Mouse (Mus musculus) heart, adult 8-10 months (tissue): ENCODE results near the gene Dph1. TPM values are rescaled to one million over a fixed set of nuclear protein-coding genes. Genes with fewer than 3 reads are reported as not detected.
"Not testable (repeated sequence)": the region's sequence is repeated elsewhere in the genome, so short reads cannot be mapped to it uniquely, and the experiment has no call there.

Source experiments
- DNase-seq: peaks from one replicate; pipeline ENCODE4 v3.0.0; 2022; ENCODE audit warnings: low spot score
- total RNA-seq, 4 experiments: library from RNA; stranded (reverse); gene quantifications; 2 replicates each; pipeline ENCODE4 v1.2.4; 2022

Dph1 gene
- total RNA-seq, 4 experiments from 2014 or later, result 8.1 to 11.2 (median 9.7) TPM

DNA sequence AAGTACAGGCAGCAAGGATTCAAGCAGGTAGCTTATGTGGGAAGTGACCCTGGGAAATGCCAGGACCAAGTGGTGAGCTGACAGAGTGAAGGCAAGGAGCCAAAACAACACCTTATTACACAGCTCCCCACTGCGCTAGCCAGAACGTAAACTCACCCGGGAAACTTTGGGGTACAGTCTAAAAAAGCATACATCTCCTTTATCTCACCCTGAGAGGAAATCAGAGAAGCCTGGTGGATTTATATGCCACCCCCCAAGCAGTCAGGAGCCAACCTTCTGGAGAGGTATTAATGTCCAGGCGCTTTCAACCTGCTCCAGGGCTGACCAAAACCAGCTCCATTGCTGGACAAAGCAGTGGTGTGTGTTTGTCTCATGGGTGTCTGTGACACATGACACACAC, 12.9 kb upstream of the Dph1 start:
- DNase-seq, result no peak

DNA sequence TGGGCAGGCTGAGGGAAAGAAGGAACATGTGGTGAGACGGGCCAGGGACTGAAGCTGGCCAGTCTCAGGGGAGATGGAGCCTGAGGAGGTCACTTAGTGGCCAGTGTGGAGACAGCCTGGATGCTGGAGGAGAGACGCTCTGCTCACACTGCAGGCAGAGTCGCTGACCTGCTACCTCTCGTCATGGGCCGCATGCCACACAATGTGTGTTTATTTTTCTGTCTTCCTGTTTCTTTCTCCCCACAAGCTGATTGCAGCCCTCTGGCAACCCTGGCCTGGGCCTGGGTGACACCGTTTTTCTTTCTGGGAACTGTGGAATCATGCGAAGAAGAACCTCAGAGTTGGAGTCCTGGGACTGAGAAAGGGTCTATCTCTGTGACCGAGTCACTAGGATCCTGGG, 10.7 kb upstream of the Dph1 start:
- DNase-seq, result no peak

DNA sequence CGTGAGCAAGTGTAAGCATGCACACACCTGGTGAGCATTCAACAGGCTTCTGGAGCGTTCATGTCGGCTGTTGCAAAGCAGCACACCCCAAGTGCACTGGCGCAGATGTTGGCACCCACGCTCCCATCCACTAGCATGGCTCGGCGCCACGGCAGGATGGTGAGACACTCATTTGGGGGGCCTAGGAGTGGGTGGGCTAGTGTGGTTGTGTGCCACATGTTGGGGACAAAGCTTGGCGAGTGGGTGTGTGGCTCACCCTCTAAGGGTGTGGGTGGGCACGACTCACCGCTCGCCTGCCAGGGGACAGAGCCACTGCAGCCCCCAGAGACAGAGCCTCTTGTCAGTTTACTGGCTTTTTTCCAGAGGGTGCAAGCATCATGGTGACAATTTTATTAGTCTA, 9.9 kb upstream of the Dph1 start:
- DNase-seq, result no peak

DNA sequence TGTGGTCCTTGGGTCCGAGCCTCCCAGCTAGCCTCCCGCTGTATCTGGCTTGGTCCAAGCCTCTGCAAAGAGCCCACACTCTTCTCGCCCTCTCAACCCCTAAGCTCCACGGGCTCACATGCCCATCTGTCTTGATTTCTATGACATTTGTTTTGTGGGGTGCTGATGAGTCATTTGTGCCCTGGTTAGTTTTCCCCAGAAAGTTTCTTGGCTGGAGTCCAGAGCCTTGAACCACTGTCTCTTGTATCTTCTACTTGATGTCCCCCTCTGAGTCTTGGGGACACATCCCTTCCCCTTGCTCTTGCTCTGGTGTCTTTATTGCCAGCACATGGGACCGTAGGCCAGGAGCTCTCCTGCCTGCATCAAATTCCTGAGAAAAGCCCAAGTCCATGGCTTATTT, 8.9 kb upstream of the Dph1 start:
- DNase-seq, result no peak

DNA sequence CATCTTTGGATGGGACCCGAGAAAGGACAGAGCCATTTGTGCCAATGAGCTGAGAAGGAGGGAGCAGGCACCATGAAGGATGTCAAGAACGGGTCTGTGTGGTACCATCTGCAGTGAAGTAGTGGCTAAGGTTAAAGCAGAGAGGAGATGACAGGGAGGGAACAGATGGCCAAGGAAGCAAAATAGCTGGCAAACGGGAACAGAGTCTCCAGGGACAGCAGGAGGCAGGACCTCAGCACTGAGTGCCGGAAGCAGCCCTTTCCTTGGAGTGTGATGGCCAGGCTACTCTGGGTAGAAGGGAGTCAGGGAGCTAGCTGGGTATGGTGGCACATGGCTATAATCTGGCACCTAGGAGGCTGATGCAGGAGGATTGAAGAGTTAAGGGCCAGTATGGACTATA, 7.8 kb upstream of the Dph1 start:
- DNase-seq, result no peak

DNA sequence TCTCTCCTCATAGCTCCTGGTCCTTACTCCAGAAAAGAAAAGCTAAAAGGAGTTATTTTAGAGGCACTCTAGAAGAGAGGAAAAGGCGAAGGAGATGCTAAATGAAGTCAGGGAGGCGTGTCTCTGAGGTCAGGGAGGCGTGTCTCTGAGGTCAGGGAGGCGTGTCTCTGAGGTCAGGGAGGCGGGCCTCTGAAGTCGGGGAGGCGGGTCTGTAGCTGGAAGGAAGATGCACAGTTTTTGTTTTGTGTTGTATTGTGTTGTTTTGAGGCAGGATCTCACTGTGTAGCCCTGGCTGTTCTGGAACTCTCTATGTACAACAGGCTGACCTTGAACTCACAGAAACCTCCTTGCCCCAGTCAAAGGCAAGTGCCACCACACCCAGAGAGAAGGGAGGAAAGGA, 6.9 kb upstream of the Dph1 start:
- DNase-seq, result no peak

DNA sequence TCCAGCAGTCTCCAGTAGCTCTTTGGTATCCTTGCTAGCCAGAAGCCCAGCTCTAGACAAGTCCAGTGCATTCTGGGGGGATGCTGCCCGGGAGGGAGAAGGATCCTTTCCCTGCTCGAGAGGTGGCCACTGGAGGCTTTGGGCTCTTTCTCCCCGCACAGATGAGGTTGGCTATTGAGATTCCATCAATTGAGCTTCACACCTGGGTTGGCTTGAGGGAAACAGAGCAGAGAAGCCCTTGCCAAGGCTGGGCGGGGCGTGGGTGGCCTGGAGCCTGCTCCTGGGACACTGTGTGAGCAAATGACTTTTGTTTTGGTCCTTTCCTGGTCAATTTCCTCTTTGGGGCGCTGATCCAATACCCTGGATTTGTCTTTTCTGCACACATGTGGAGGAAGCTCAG, 5.1 kb upstream of the Dph1 start:
- no peak for DNase-seq

DNA sequence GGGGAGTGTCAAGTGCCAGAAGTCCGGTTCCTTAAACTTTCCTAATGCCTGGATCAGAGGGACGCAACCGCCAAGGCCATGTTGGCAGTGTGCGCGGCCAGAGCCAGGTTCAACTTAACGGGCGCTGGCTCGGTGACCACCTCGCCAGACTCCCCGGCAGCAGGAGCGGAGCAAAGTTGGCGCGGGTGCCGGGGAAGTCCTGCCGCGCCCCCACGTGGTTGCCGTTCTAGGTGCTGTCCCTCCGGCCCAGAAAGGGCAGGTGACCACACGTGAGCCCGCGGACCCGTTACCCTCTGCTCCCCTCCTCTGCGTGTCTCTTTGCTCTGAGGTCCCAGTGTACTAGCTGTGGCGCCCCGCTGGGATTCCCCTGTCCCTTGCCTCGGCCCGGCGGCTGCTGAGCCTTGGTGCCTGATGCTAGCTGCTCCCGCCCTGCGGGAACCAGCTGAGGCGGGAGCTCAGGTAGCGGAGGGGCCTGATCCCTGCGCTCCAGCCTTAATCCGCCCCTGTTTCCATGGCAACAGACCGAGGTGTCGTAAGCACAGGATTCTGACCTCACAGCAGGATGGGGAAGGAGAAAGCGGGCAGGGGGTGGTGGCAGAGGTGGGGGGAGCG, 3.9 kb upstream of the Dph1 start:
- no peak for DNase-seq

DNA sequence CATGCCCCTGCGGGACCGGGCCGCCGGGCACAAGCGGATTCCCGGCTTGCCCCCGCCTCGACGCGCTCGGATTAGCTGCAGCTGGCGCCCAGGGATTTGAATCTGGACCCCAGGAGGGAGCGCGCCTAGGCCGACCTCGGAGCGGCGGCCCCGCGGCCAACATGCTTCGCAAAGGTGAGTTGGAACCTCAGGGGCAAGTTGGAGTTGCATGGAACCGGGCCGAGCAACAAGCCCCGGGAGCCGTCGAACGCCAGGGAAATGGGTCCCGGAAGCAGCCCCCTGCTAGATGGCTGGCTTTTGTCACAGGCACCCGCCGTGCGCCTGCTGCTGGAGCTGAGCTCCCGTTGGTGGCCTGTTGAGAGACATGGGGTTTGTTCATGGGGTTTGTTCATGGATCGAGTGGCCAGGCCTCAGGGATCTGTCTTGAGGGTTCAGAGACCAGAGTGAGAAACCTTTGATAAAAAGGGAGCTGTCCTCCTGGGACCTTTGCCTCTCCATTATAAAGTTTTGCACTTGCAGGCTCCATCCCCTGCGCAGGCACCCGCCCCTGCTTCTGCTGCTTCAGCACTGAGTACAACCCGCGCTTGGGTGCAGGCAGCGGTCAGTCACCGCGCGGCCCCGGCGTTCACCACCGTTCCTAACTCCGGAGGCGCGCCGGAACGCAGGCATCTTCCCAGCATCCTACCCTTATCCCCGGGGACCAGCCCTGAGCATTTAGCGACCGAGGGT, 3.2 kb upstream of the Dph1 start:
- peak; percentile 18 for DNase-seq

DNA sequence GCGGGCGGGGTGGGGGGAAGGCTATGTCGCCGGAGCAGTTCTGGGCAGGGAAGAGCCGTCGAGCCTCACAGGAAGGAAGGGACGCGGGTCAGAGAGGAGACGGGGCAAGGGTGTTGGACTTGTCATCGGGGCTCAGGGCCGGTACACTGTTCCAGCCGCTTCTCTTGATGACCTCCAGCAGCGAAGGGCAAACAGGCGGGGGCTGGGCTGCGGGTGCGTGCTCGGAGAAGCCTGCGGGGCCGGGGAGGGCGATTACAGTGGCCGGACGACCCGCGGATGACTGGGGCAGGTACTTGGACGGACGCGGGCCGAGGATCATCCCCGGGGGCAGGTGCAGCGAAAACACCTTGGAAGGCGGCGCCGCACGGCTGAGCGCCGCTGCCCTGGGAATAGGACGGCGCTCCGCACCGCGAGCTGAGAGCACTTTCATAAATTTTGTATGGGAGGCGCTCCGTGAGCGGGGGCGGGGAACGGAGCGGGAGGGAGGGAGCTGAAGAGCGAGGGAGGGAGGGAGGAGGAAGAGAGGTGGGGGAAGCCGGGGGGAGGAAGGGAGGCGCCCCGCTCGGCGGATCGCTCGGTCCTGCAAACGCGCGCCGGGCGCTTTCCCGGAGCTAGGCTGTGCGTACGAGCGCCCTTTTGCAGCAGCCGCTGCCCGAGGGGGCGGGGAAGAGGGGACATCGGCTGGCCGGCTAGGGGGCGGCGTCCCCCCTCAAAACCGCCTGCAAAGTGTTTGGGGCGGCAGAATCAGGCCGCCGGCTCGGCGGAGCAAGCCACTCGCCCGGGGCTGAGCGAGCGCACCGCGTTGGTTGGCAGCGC, 2.4 kb upstream of the Dph1 start, which contains the start of gene Rtn4rl1:
TSS of gene Rtn4rl1 (plus strand) at position 528 of the 816 bp plus-strand sequence.
- DNase-seq, result peak; percentile 61

DNA sequence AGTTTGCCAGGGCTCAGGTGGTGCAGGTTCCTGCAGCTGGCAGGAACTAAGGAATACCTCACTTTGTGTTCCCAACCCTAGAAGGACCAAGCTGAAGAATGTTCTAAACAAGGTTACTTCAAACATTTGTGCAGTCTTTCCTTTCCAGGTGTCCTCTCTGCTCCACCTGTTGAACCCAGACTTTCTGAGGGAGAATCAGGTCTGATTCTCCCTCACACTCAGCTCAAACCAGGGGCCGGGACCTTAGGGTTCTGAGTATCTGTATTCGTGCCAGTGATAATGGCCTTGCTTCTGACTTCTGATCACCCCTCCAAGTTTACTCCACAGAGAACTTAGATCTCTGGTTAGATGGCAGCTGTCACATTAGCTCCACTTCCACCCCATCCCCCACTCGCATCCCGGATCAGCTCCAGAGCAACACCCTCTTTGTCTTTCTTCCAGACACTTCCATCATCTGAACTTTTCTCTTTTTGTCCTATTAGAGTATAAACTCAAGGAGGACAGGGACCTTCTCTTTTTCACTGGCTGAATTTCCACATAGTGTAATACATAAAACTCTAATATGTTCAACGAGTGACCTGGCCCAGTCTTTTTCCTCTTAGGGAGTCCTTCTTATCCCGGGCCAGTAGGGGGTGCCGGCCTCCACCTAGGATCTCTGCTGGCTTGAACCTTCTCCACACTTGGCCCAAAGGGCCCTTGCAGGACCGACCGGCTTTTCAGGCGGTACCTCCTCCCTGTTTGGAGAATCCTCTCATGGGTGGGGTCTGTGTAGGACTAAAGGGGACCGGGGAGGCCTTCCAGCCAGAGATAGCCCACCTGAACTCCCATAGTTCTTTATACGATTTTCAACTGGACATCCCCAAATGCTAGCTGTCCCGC, 1.5 kb upstream of the Dph1 start:
- peak; percentile 84 for DNase-seq

DNA sequence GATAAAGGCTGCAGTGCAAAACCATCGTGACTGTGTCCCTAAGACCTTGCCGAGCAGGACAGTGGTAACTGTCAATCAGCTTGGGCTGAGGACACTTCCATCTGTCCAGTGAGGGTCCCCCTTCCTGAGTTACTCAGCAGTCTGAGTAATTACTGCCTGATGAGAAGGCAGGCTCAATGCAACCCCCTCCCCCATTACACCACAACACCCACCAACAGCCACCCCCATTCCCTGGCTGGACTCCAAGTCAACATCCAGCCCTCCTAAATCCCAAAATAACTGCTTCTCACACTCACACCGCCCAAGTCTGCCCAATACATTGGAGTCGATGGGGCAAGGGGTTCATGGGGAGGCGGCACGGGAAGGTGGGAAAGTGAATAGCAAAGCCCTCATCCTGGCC, 800 bp upstream of the Dph1 start:
- DNase-seq, result no peak

DNA sequence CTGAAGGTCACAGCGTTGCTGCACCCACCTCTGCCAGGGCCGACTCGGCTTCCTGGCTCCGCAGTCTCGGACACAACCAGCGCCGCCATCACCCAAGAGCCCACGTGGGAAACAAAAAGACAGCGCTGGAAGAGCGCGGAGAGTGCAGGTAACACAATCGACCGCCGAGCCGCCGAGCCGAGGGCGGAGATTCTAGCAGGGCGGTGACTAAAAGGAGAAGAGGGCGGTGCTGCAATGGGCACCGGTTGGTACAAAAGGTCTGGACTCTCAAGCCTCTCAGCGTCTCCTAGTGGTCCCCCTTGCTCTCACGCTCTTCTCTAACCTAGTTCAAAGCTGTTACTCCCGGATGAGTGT, 693 bp downstream of the Dph1 start:
- peak; percentile 68 for DNase-seq

DNA sequence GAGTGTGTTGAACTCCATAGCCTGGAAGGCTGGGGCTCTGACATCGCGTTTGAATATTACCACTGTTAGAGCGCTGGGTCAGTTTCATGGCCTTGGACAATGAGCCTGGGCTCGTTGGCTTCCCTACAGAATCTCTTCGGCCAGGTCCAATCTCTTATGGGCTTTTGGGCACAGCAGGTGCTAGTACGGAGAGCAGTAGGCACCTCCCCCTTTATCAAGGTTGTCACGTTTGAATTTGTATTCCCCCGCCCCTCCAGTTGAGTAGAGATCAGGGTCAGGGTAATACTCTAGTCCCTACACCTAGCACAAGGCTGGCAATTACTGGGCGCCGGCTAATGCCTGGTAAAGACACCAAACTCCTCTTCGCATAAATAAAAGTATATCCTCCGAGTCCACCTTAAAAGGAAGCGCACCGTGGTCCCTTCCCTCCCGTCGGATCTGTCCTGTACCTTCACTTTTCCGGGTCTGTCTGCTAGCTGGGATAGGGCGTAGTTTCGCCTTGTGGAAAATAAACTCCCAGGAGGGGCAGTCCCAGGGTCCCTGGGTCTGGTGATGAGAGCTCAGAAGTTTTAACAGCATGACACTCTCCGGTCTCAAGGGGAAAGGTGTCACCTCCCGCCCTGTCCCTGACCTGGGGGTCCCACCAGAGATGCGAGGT, 1.2 kb downstream of the Dph1 start:
- no peak for DNase-seq

DNA sequence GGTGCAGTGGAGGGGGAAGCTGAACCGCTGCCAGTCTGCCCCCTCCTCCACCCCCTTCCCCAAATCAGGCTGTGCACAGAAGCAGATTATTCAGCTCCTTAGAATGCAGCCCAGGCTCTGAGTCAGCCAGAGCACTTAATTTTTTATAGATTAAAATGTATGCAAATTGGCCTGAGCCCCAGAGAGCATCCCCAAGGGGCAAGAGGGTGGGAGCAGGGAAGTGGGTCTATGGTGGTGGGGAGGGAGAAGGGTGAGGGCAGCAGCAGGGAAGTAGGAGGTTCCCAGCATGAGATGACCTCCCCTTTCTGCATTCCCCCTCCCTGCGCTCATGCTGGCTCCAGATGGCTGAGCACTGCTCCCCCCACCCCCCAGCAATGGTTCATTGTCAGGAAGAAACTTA, 6.1 kb downstream of the Dph1 start:
- DNase-seq, result no peak

DNA sequence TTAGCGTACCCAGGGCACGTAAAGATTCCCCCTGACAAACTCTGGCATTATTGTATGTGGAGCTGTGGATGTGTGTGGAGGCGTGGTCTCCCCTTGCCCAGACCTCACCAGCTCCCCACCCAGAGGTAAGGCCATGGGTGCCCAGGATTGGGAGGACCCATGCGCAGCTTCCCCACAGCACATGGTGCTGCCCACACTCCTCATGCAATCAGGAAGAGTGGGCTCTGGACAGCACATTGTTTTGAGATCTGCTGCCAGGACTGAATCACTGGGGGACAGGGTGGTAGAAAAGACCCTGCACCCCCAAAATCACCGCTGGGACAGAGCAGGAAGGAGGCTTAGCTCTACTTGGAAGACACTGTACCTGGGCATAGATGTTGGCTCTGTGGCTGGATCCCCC, 6.5 kb downstream of the Dph1 start:
- DNase-seq, result no peak

DNA sequence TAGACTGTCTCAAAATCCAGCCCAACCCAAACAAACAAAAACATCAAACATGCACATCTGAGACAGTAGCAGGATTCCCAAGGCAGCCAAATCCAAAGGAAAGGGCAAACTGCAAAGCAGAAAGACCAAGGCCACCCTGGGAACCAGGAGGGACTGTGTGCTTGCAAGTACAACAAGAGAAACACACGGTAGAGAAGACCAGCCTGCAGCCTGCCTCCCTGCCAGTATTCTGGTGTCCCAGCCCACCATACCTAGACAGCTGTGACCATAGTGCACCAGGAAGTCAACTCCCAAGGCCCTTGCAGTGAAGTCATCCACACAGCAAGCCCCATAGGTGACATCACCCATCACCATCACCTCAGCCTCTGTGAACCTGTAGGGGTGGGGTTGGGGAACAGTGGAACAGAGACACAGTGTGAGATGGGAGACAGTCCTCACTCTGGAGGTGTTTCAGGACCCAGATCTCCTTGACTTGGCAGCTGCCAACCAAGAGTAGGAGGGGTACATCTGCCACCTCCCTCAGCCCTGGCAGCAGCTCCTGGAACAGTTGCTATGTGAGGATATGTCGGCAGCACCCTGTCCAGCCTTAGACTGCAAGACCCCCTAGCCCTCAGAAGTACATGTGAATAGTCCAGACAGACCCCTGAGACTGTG, 7.0 kb downstream of the Dph1 start:
- no peak for DNase-seq

DNA sequence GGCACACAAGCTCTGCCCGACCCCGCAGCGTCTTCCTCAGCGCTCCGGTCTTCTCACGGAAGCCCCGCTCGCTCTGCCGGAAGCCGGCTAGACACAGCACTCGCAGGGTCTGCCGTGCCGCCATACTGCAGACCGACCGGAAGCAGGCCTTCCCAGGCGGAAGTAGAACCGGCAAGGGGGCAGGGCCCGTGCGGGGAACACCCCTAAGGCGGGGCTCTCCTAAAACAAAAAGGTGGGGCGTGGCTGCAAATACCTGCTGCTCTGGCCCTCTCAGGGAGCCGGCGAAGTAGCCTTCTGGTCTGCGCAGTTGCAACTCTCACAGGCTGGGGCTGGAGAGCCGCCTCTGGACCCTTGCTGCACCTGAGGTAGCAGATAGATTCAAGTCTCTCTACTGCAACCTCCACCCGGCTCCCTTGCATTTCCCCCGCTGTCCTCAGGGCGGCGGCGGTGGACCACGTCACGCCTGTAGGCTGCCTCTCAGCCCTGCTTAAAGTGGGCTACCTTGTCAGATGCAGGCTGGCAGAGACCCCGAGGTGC, 12.3 kb downstream of the Dph1 start, which contains the start of gene Ovca2:
TSS of gene Ovca2 (minus strand) at position 164 of the 537 bp plus-strand sequence.
- peak; percentile 88 for DNase-seq

DNA sequence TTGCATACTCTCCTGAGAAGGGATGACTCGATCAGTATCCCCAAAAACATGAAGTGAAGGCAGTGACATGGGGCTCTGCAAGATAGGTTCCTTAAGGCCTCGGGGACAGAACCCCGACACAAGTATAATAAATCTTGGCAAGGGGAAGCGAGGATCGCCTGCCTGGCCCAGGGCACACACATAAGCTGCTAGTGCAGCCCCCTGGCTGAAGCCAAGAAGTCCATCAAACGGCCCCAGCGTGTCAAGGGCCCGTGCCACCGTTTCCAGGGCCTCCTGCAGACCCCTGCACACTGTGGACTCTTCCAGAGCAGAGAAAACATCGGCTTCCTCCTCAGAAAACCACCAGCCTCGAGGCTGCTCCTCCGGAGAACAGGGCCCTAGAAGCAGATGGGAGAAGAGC, 13.0 kb downstream of the Dph1 start:
- no peak for DNase-seq

DNA sequence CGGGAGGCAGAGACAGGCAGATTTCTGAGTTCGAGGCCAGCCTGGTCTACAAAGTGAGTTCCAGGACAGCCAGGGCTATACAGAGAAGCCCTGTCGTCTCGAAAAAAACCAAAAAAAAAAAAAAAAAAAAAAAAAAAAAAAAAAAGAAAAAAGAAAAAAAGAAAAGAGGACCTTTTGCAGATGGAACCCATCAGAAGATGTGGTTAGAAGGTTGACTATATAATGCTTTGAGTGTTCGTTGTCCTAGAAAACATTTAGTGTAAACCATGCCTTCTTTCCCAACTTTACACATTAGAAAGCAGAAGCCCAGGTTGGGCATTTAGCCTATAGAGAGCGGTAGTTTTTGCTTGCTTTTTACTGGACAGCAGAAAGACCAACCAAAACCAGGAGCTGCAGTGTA, 16.5 kb downstream of the Dph1 start:
- DNase-seq, result not testable (repeated sequence)
